Mouse (Mus musculus) monocyte, adult 5-6 weeks (primary cell): ENCODE measurements around the gene Crtam. TPM values are rescaled to one million over a fixed set of nuclear protein-coding genes. Genes with fewer than 3 reads are reported as not detected.

Experiments
- ATAC-seq: fragments of 153-309, 156-312 bp; replicated peaks from 2 replicates; pipeline ENCODE4 v1.8.0; 2017; ENCODE audit warnings: mild to moderate bottlenecking; ENCODE audit not compliant: low TSS enrichment, insufficient number of reproducible peaks, severe bottlenecking, poor library complexity, low FRiP score
- total RNA-seq: library from RNA; stranded (forward); fragments of 200-1000, 200-491, 200-594 nt; gene quantifications from 3 replicates; pipeline ENCODE4 v1.2.3, GENCODE M21; 2017

Crtam gene
- total RNA-seq, 1 experiment from 2014 or later: 10.8 TPM

DNA sequence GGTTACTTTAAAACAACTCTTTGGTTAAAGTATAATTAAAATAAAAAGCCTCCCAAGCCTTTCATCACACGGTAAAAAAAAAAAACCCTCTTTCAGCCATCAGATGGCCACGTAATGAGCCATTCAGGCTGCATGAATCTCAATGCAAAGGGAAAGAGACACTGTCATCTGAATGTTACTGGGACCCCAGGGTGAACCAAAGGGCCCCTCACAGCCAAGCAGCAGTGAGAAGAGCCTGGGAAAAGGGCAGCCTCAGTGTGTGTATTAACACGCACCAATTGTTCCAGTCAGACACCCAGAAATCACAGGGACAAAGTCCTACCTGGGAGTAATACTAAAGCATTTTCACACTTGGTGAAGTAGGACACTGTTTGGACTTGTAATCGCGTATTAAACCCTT is 8.0 kb upstream of the Crtam start:
- ATAC-seq: no peak

DNA sequence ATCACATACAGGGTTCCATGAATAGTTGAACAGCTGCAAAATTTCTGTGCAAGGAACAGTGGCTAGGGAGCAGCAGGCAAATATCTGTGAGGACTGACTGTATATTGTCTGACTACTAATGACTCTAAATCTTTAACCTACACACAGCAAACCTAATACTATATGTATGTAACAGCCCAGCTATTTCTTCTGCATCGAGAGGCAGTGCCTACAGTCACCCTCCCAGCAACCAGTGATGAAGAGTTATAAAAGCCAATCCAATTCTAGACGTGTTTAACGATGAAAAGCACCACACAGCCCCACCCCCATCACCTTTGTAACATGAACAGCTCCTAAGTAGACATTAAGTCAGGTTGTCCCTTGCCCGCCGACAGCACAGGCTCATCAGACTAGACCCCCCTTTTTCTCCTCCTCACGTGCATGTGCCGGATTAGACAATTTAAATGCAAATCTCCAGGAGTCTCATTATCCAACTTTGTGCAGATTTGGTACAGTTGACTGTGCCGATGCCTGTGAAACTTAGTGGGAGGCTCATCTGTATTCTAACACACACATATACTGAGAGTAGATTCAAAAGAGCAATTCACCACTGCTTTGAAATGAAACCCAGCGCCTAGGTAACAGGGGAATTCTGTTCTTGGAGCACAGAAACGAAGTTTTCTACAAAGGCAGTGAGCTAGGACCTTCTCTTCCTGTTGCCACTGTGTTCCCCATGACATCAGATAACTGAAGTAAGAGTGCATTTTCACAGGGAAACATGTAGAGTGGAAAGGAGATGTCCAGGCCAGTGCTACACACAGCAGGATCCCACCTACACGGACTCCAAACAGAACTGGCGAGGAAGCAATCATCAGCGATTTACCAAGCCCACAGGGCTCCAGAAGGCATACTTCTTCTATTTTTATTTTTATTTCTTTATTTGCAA is 7.3 kb upstream of the Crtam start:
- ATAC-seq: no peak

DNA sequence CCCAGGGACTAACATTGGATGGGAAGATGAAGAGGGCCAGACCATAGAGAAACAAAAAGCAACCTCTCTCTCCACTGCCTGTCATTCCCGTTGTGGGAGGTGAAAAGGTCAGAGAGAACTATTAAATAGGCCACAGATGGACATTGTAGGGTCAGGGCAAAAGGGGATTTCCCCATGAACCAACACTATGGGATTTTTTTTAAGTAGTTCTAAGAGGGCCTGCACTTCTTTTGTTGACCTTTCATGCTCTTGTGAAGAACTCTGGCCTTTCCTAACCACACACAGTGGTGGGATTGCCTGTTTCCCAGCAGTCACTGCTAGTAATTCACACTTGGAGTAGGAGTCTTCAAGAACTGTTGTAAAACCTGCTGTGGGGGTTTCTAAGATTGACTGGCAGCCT is 3.4 kb upstream of the Crtam start:
- no peak for ATAC-seq

DNA sequence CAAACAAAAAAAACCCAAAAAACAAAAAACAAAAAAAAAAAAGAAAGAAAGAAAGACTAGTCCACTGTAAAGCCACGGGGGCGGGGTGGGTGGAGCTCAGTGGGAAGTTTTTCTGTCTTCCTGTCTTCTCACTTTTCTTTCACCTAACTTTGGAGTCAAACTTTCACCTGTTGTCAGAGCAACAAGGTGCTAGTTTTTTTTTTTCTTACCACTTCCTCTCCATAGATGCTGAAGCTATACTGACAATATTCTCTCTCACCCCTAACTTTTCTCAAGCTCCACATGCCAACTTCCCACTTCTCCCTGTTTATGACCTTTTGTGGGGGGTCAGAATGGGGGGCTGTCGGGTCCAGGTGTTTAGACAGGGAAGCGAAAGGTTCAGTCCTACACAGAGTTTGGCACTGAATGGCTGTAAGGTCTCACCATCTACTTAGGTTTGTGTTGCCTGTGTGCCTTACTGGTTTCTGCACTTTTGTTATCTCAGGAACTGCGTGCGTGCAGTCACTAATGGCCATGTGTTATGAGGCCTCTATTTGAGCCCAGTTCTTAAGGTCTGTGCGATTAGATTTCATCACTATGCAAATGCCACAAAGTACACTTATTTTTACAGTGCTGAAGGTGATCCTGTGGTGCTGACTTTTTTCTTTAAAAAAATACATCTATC is 7.2 kb downstream of the Crtam start:
- ATAC-seq: no peak

DNA sequence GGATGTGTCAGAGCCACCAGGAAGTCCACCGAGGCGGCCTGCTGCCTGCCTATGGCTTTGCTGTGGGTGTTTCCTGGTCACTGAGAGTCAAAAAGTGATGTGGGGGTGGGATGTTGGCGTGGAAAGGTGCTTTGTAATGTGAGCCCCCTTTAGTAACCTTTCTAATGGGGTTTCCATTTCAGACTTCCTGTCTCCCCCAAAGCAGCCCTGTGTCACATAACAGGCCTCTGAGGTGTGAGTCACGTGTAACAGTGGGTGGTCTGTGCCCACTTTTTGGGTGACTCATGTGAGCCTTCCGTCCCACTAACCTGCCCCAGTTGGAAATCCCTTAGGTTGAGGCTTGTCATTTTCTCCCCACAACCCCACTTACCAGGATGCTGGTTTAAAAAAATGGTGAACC is 10.4 kb downstream of the Crtam start:
- no peak for ATAC-seq

DNA sequence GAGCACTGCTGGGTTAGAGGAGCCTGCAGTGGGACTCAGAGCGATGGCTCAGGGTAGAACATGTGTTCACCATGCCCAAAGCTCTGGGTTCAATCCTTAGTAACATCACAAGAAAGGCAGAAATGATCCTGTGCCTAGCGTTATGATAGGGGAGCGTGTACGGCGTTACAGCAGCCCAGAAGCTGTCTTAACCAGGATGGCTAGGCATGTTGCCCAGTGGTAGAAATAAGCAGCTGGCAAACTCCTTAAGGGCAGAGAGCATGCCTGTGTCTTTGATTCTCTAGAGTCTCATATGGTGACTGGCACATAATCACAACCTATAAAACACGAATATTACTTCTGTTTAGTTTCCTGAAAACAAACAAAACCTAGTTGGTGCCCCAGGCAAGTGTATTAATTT is 12.9 kb downstream of the Crtam start:
- ATAC-seq: no peak

DNA sequence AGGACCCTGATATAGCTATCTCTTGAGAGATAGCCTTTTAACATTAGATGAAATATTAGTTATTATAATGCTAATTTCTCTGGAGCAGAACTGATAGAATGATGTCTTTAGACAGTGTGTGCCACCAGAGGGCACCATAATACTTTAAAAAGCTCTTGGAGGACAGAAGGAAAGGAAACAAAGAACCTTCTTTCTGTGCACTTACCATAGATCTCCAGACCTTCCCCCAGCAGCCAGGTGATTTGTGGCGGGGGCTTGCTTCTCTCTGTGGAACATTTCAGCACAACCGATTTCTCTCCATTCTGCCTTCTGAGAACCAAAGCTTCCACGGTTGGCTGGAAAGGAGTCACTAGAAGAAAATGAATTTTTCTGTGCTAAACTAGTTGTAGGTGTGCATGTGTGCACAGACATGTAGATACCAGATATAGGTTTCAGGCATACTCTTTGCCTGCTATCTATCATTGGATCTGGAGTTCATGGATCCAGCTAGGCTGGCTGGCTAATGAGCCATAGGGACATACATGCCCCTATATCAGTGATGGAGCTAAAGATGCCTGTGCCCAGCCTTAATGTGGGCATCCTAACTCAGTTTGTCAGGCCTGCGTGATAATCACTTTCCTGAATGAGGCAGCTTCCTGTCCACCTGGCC is 14.4 kb downstream of the Crtam start:
- ATAC-seq: no peak

DNA sequence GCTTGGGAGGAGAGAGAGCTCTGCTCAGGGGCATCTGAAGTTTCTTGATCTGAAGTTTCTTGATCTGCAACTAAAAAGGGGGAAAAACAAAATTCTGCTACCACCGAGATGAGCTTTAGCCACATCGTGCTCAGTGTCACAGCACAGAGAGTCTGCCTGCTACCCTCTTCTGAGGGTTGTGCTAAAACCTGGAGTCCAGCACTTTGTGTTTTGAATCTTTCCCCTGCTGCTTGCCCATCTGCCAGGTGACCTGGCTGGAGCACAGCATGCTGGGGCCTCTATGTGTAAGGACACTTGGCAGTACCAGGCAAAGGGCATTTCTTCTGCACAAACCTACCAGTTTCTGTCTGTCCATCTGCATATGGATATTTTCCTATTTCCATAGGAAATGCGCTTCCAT is 20.1 kb downstream of the Crtam start:
- no peak for ATAC-seq

DNA sequence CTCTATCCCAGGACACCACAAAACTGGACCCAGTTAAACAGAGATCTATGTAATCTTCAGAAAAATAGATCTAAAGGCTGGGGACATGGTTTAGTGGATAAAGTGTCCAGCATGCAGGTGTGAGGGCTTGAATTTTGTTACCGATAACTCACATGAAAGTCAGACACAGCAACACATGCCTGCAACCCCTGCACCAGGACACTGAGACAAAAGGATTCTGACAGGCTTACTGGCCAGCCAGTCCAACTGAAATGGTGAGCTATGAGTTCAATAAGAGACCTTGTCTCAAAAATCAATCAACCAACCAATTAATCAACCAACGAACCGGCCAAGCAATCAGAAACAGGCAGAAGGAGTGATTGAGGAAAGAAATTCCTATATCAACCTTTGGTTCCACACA is 20.7 kb downstream of the Crtam start:
- no peak for ATAC-seq

DNA sequence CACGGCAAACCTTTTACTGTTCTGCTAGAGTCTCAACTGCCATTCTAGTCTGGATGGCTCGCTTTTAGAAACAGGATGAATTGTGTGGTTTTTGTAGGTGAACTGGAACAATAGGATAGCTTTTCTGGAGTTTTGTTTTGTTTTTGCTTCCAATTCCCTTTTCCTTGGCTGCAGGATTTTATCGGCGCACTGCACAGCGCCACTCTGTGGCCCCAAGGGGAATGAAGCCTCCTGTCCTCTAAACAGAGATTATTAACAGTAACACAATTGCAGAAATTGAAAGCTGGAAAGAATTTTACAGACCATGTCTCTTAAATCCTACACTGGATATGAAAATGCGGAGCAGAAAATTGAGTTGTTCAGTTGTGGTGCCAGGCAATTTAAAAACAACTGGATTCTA is 21.9 kb downstream of the Crtam start:
- ATAC-seq: no peak

DNA sequence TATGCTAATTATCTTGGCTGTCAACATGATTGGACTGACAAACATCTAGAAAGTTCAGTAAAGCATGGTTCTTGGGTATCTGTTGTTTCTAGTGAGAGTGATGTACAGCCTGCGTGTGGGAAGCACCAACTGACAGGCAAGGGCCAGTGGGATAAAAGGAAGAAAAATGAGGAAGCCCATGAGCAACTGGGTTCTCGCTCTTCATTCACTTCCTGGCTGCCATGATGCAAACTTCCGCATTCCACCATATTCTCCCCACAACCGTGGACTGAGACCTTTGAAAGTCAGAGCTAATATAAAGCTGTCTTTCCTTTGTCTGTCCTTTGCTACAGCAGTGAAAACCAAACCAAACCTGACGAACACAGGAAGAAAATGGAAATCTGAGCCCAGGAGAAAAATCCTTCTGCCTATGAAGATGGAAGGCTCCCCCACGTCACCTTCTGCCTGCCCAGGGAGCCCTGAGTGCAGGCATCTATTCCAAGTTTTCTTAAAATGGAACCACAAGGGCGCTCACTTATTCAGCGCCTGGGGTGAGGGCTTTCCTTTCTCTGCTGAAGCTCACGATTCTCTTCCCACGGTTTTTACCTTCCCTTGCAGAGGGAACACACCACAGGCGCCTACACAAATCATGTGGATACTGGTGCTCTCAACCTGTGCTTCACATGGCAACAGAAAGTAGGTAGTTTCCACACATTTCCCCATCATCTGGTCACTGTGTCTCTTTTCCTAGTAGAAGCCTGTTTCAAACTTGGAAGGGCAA is 30.2 kb downstream of the Crtam start:
- no peak for ATAC-seq

DNA sequence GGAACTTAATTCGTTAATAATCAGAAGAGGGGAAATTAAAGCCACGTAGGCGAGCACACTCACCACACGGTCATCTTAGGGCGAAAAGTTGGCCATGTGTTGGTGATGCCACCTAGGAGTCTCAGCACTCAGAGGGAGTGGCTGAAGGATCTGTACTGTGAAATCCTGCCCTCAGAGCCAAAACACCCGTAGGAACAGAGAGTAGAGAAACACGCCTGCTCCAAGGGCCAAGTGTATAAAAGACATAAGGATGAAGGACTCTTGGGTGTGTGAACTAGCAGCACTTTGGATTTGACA is 40.1 kb downstream of the Crtam start:
- ATAC-seq: no peak

DNA sequence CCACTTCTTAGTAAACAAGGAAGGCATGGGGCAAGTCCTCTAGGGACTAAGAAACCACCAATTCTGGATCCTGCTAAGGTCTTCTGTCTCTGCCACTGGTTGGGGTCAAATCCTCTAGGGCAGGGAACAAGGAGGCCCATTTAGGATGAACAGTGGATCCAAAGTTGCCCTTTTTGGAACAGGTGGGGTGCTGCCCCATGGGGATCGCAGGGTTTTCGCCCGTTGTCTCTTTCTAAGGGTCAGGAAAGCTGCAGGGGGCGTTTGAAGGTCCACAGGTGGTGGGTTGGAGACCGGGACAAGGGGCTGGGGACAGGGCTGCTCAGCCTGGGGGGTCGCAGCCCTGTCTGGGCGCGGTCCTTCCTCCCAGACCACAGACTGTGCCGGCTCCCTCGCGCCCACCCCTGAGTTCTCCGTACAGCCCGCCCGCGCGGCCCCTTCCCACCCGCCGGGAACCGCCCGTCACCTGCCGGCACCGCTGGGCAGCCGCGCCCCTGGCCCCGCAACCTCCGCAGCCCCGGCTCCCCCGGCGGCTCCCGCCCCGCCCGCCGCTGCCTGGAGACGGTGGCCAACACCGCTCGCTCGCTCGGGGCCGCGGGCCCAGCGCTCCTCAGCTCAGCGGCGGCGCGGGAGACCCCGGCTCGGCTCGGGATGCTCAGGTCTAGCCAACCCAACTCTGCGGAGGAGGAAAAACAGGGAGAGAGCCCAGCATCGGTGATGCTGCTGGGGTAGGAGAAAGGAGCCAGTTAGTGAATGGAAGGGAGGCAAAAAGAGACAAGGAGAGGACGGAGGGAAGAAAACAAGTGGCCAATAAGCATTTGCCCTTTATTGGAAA is 40.6 kb downstream of the Crtam start, which contains the start of gene Jhy:
Gene Jhy, minus strand, starts transcription at position 533 of the 832 bp plus-strand sequence.
- ATAC-seq: no peak

DNA sequence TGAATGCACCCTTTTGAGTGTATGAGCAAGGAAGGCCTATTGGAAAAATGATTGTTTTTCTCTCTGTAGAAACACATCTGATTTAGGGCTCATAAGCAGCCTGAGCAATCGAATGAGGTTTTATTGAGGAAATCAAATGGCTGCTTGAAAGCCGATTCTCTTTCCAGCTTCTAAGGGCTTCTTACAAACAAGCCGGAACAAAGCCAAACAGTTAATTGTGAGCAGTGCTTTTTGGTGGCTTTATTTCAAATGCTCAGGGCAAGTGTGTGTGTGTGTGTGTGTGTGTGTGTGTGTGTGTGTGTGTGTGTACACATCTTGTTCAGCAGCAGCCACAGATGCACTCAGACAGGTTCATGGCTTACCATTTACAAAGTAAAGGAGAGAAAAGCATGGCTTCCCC is 43.0 kb downstream of the Crtam start:
- ATAC-seq: no peak

DNA sequence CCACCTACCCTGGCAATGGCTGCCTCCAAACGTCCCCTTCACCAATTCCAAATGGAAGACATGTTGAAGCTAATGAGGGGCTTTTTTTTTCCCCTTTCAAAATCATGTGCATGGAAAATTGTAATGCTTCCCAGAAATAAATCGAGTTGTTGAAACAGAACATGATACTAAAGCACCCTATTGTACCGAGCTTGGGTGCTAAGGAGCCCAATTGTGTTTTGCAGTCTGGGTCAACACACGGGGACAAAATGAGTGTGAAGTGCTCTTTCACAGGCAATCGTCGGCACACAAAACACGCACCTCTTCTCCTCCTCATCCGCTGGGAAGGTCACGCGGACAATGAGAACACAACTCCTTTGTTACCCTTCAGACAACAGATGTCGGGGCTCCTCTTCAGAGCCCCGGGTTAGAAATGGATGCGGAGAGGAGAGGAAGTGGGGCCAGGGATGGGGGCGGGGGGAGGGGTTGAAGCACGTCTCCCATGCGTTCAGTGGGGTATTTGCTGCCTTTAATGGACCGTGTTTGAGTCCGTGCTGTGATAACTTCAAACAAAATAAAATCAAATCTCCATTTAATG is 55.3 kb downstream of the Crtam start:
- ATAC-seq: no peak

DNA sequence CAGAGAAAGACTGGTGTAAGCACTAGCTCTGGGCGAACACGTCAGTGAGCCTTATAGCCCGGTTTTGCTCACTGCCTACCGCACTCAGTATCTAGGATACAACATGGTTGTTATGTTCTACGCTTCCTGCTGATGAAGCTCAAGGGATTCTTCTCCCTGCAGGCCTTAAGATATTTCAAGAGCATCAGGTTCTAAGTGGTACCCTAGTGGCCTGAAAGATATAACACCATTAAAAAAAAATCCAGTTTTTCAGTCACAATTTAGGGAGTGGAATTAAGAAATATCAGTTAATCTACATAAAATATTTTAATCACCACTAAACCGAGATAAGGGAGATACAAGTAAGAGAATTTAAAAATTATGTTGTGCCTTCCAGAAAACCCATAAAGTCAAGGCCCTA is 56.0 kb downstream of the Crtam start:
- no peak for ATAC-seq

DNA sequence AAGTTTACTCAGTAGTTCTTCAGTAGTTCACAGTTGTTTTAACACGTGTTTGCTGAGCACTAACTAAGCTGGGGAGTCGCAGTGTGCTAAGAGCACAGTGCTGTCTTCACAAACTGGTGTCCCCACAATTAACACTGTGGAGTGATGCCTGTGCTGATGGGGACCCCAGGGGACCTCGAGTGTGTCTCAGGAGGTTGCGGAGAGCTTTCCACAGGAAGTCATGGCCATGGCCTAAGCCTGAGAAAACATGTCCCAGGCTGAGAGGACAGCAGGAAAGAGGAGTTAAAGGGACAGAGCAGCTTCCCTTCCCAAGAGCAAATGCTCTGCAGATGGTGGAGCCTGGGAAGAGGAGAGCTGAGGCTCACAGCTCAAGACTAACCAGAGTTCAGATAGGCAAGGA is 57.3 kb downstream of the Crtam start:
- no peak for ATAC-seq

DNA sequence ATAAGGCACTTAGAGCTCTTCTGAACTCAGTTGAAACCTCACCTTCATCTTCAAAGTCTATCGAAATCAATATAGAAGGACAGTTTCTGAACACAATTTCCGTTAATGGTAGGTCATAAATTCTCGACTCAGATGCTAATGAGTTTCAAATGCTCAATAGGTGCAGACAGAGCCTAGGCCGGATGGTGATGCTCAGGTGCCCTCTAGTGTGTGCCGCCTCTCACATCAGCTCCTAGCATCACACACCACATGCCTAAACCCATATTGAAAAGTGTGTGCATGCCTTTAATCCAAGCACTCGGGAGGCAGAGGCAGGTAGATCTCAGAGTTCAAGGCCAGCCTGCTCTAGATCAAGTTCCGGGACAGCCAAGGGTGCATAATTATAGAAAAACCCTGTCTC is 67.0 kb downstream of the Crtam start:
- no peak for ATAC-seq
